Mouse (Mus musculus) left cerebral cortex, adult 18-20 months (tissue): ENCODE measurements around the gene Pfkl. TPM values are rescaled to one million over a fixed set of nuclear protein-coding genes. Genes with fewer than 3 reads are reported as not detected.
"Not testable (repeated sequence)": the region's sequence is repeated elsewhere in the genome, so short reads cannot be mapped to it uniquely, and the experiment has no call there.

Experiments used
- DNase-seq, 2 experiments: peaks; one replicate each; pipeline ENCODE4 v3.0.0; 2021 to 2022; ENCODE audit warnings: low spot score in 2 of 2, mixed read lengths in 1 of 2
- total RNA-seq, 2 experiments: library from RNA; stranded (reverse); gene quantifications; 2 replicates each; pipeline ENCODE4 v1.2.3; 2021

Pfkl gene
- total RNA-seq, 2 experiments from 2014 or later = 147 TPM

GRCm38 (mm10) chr10:78012661-78013495 lies 3.0 kb upstream of the Pfkl start:
- no peak for DNase-seq

GRCm38 (mm10) chr10:78011116-78011515 lies 1.2 kb upstream of the Pfkl start:
- DNase-seq = not testable (repeated sequence)

GRCm38 (mm10) chr10:78010335-78010734 lies 452 bp upstream of the Pfkl start:
- no peak for DNase-seq

GRCm38 (mm10) chr10:78009184-78009944 lies 519 bp downstream of the Pfkl start:
- peak; percentile 90 to 96 for DNase-seq

- DNase-seq = no peak
These were observed 1.7 kb downstream of the Pfkl start for GRCm38 (mm10) chr10:78008169-78008568.

- DNase-seq = no peak
These were observed 2.7 kb downstream of the Pfkl start for GRCm38 (mm10) chr10:78007203-78007602.

GRCm38 (mm10) chr10:78005791-78006438 lies 4.0 kb downstream of the Pfkl start:
- DNase-seq = peak in 1 of 2 experiments; percentile 56

GRCm38 (mm10) chr10:78004479-78005100 lies 5.3 kb downstream of the Pfkl start:
- DNase-seq = peak; percentile 42 to 73

GRCm38 (mm10) chr10:78002316-78002715 lies 7.6 kb downstream of the Pfkl start:
- no peak for DNase-seq

GRCm38 (mm10) chr10:78001796-78002195 lies 8.1 kb downstream of the Pfkl start:
- DNase-seq = peak; percentile 87 to 93

GRCm38 (mm10) chr10:78000200-78000599 lies 9.7 kb downstream of the Pfkl start:
- DNase-seq = no peak

GRCm38 (mm10) chr10:77995639-77996038 lies 14.2 kb downstream of the Pfkl start:
- DNase-seq = no peak

GRCm38 (mm10) chr10:77985775-77986174 lies 24.1 kb downstream of the Pfkl start:
- DNase-seq = no peak

GRCm38 (mm10) chr10:77984660-77985059 lies 25.2 kb downstream of the Pfkl start:
- DNase-seq = peak; percentile 77 to 87

GRCm38 (mm10) chr10:77978351-77979350 lies 31.2 kb downstream of the Pfkl start, which contains the start of gene 1810043G02Rik:
TSS of gene 1810043G02Rik (plus strand) at chr10:77978524.
- DNase-seq = peak; percentile 100

- no peak for DNase-seq
These were observed 33.3 kb downstream of the Pfkl start for GRCm38 (mm10) chr10:77976458-77977150.

- no peak for DNase-seq
These were observed 34.2 kb downstream of the Pfkl start for GRCm38 (mm10) chr10:77975653-77976052.

GRCm38 (mm10) chr10:77974811-77975210 lies 35.1 kb downstream of the Pfkl start:
- no peak for DNase-seq

GRCm38 (mm10) chr10:77974323-77974722 lies 35.6 kb downstream of the Pfkl start:
- DNase-seq = no peak
